Mouse (Mus musculus) bone marrow macrophage, adult 2 months (primary cell): Measurements from ENCODE around the gene Jpt1. TPM values are rescaled to one million over a fixed set of nuclear protein-coding genes. Genes with fewer than 3 reads are reported as not detected.
"Not testable (repeated sequence)": the region's sequence is repeated elsewhere in the genome, so short reads cannot be mapped to it uniquely, and the experiment has no call there.

ENCODE experiments used
- H3K27ac ChIP-seq: 2 replicates; pipeline ENCODE4 v1.5.1; 2012; ENCODE audit warnings: low read depth, low read length; ENCODE audit not compliant: insufficient read depth
- H3K4me1 ChIP-seq: 2 replicates; pipeline ENCODE4 v1.6.1; 2012; ENCODE audit warnings: low read length; ENCODE audit not compliant: control insufficient read depth, insufficient read depth
- H3K4me3 ChIP-seq: 2 replicates; pipeline ENCODE4 v1.5.1; 2012; ENCODE audit warnings: mild to moderate bottlenecking, low read length, moderate library complexity; ENCODE audit not compliant: insufficient read depth
- CTCF ChIP-seq: IDR thresholded peaks from 2 replicates; pipeline ENCODE4 v1.5.1; 2012; ENCODE audit warnings: low read depth, mild to moderate bottlenecking, low read length, moderate library complexity
- POLR2A ChIP-seq: IDR thresholded peaks from 2 replicates; pipeline ENCODE4 v1.6.1; 2012; ENCODE audit warnings: mild to moderate bottlenecking, low read depth, low read length, borderline replicate concordance
- polyA plus RNA-seq: library from polyadenylated mRNA; stranded (reverse); fragments of >200 nt; gene quantifications from 2 replicates; pipeline ENCODE4 v1.2.4, GENCODE M21; 2012; ENCODE audit not compliant: missing spikeins, insufficient read depth, insufficient read length

Jpt1 gene
- polyA plus RNA-seq, 1 experiment = 168 TPM

DNA sequence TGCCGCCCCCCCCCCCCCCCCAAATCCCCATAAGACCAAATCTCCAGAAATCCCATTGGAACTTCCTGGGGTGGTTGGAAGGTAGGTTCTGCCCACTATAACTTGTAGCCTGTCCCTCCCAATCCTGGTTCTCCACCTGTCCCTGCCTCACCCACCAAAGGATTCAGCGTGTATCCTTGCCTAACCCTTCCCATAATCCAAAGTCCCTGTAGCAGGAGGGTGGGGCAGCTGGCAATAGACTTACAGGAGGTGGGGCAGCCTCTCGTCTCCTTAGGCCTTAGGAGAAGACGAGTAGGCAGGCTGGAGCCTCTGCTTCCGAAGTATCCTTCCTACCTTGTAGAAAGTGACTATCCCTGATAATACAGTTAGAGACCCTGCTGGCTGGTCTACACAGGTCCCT is 58.0 kb downstream of the Jpt1 start:
- Histone ChIP-seq H3K4me1 (no peaks in the 10 kb centered on the region), H3K27ac (no peak overlapping the region)
- TF ChIP-seq POLR2A (no peak), CTCF (no peak)

DNA sequence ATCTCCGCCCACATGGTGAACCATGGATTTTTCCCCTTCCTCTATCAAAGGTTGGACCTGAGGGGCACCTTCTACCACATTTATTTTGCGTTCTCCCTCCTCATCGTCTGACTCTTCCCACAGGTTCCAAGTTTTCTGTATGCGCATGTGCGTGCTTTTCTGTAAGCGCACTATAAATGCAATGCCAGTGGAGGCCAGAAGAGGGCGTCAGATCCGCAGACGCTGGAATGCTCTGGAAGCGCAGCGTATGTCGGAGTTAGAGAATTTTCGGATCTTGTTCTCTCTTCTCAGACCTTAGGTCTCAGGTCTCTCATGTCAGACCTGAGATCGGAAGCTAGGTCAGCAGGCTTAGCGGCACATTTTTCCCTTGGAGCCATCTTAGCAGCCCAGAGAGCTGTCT is 58.6 kb downstream of the Jpt1 start:
- TF ChIP-seq CTCF (no peak; the same call in 1 of the 2 replicates), POLR2A (no peak)
- Histone ChIP-seq H3K27ac (no peak overlapping the region), H3K4me1 (no peaks in the 10 kb centered on the region), H3K4me3 (no peak overlapping the region)

More for the DNA sequence above, 58.0 kb downstream of the Jpt1 start:
- no peak overlapping the region for H3K4me3 ChIP-seq

DNA sequence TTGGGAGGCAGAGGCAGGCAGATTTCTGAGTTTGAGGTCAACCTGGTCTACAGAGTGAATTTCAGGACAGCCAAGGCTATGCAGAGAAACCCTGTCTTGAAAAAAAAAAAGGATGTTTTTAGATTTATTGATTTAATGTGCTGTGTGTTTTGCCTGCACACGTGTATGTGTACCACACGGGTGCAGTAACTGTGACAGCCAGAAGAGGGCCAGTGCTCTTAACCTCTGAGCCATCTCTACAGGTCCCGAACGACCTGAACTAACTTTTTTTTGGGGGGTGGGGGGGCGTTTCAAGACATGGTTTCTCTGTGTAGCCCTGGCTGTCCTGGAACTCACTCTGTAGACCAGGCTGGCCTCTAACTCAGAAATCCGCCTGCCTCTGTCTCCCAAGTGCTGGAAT is 59.4 kb downstream of the Jpt1 start:
- not testable (repeated sequence) for H3K4me3 ChIP-seq, H3K27ac ChIP-seq, H3K4me1 ChIP-seq

DNA sequence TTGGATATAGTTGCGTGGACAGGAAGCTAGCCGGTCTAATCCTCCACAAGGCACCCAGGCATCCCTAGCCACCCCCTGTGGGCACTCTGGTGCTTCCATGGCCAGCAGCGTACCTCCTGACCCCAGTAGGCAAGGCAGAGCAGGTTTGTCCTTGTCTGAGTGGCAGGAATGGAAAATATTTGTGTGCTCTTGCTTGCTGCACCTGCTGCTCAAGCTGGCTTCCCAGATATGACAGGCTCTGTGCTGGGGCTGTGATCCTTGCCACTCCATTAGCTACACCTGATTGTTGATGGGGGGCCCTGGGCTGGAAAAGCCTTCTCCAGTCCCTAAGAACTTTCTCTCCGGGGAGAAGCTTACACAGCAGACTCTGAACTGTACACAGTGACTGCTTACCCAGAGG is 60.9 kb downstream of the Jpt1 start:
- Histone ChIP-seq H3K4me3 (no peak overlapping the region), H3K27ac (no peak overlapping the region), H3K4me1 (no peaks in the 10 kb centered on the region)
- TF ChIP-seq POLR2A (no peak), CTCF (no peak)

DNA sequence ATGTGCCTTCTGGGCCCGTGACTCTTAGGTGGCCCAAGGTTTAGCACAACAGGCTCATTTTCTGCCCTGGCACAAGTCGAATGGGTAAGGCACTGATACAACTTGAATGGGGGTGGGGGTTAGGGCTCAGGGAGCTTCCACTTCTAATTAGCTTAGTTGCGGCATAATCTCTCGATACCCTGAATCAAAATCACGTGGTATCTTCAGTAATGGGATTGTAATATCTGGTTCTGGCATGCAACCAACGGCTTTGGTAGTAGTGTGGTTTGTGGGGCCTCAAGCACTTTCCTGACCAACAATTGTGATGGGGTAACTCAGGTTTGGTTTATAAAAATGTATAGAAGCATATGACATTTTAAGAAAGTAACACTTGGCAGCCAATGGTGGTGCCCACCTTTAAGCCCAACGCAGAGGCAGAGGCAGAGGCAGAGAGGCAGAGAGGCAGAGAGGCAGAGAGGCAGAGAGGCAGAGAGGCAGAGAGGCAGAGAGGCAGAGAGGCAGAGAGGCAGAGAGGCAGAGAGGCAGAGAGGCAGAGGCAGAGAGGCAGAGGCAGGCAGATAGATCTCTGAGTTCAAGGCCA is 61.8 kb downstream of the Jpt1 start:
- no peaks in the 10 kb centered on the region for H3K4me1 ChIP-seq
- TF ChIP-seq CTCF = no peak
- TF ChIP-seq POLR2A = no peak
- no peak overlapping the region for H3K4me3 ChIP-seq
- H3K27ac ChIP-seq = no peak overlapping the region

DNA sequence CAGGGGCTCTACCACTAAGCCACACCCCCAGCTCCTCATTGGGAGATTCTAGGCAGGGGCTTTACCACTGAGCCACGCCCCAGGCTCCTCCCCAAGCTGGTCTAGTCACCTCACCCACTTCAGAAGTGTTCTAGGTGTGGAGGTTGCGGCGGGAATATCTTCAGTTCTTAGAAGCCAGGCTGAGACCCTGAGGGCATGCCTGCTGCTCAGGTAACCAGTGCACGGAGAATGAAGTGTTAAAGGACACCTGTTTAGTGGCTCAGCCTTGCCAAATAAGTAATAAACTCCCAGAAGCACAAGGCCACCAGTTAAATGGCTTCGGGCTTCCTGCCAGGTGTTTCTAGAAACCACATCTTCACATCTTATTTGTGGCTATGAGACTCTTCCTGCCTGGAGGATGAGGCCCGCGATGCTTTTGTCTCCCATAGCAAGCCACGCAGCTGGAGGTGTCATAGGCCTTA is 62.4 kb downstream of the Jpt1 start:
- H3K4me1 ChIP-seq = no peaks in the 10 kb centered on the region
- no peak overlapping the region for H3K4me3 ChIP-seq
- TF ChIP-seq CTCF (no peak), POLR2A (no peak)
- H3K27ac ChIP-seq = no peak overlapping the region

DNA sequence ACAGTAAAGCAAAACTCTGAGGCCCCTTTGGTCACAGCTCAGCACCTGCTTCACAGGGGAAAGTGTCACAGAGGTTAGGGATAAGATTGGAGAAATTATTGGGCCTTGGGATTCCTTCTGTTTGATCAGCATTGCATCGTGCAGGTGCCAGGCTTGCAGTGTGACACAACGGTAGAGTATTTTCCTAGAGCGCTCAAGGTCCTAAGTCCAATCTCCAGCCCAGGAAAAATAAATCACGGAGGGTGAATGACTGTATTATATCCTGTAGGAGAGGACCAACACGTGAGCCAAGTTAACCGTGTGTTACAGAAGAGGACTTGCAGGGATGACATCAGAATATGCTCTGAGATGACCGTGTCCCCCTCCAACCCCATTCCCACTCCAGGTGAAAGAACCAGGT is 64.0 kb downstream of the Jpt1 start:
- Histone ChIP-seq H3K4me1 (no peaks in the 10 kb centered on the region), H3K27ac (no peak overlapping the region), H3K4me3 (no peak overlapping the region)
- TF ChIP-seq POLR2A = no peak
- no peak for TF ChIP-seq CTCF

DNA sequence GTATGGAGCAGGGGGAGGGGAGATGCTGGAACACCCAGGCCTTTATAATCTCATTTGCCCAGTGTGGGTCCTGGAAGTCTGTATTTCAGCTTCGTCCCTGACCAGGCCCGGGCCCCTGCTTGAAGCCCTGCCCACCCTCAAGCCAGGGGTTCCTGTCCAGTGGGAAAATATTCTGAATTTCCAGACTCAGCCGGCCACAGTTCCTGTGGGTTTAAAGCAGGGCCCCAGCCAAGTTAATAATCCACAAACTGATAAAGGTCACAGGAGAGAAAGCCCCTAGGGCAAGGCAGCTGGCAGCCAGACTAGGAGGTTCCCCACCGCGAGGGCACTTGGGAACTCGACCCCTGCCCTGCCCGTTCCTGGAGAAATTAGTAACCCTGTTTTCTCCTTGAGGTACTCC is 65.2 kb downstream of the Jpt1 start:
- no peak overlapping the region for H3K4me3 ChIP-seq
- TF ChIP-seq CTCF = no peak
- no peak for TF ChIP-seq POLR2A
- H3K27ac ChIP-seq = no peak overlapping the region
- no peaks in the 10 kb centered on the region for H3K4me1 ChIP-seq

DNA sequence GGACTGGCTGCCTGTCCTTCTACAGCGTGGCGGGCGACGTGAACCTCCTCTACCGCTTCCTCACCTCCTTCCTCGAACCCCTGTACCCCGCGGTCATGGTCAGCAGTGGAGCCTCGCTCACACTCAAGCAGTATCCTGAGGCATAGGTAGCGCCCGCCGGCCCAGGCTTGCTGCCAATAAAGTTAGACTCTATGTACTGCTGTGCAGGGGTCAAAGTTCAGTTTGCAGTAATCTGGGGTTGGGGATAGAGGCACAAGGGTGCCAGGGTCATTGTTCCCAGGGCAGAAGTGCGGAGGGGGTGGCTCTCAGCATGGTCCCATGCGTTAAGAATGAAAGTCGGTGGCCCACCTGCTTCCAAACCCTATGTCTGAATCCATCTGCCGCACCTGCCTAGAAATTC is 66.1 kb downstream of the Jpt1 start:
- Histone ChIP-seq H3K4me3 (no peak overlapping the region), H3K27ac (no peak overlapping the region), H3K4me1 (no peaks in the 10 kb centered on the region)
- TF ChIP-seq CTCF = no peak
- no peak for TF ChIP-seq POLR2A

Other genes starting within 250 kb of the Jpt1 start
- not detected in 2 replicates for gene Grin2c, start 247.1 kb downstream of the Jpt1 start, polyA plus RNA-seq
- gene Fdxr, start 237.3 kb downstream of the Jpt1 start, polyA plus RNA-seq = 7.8 and 9.6 TPM in 2 replicates
- 1.5 and 1.9 TPM in 2 replicates for gene Fads6, start 216.7 kb downstream of the Jpt1 start, polyA plus RNA-seq
- gene Otop2, start 207.2 kb downstream of the Jpt1 start, polyA plus RNA-seq = not detected in 2 replicates
- gene Ush1g, start 192.3 kb downstream of the Jpt1 start, polyA plus RNA-seq = not detected in 2 replicates
- not detected in 2 replicates for gene Otop3, start 179.7 kb downstream of the Jpt1 start, polyA plus RNA-seq
- gene Hid1, start 146.6 kb downstream of the Jpt1 start, polyA plus RNA-seq = 0.78 TPM in 1 of 2 replicates, not detected in the other
- gene Cdr2l, start 132.5 kb downstream of the Jpt1 start, polyA plus RNA-seq = 0.15 and 0.64 TPM in 2 replicates
- 38.2 and 49.0 TPM in 2 replicates for gene Mrpl58, start 110.6 kb downstream of the Jpt1 start, polyA plus RNA-seq
- 393 and 435 TPM in 2 replicates for gene Atp5h, start 94.4 kb downstream of the Jpt1 start, polyA plus RNA-seq
- gene Kctd2, start 94.3 kb downstream of the Jpt1 start, polyA plus RNA-seq = 27.0 and 28.0 TPM in 2 replicates
- gene Trim80, start 73.8 kb downstream of the Jpt1 start, polyA plus RNA-seq = not detected in 2 replicates
- gene Slc16a5, start 51.9 kb downstream of the Jpt1 start, polyA plus RNA-seq = not detected in 2 replicates
- gene Armc7, start 38.7 kb downstream of the Jpt1 start, polyA plus RNA-seq = 31.1 and 35.2 TPM in 2 replicates
- gene Nt5c, start 22.5 kb downstream of the Jpt1 start, polyA plus RNA-seq = 66.3 and 79.3 TPM in 2 replicates
- 303 and 332 TPM in 2 replicates for gene Sumo2, start 21.9 kb upstream of the Jpt1 start, polyA plus RNA-seq
- gene Nup85, start 50.0 kb upstream of the Jpt1 start, polyA plus RNA-seq = 32.3 and 34.6 TPM in 2 replicates
- 33.1 and 36.9 TPM in 2 replicates for gene Mrps7, start 89.5 kb upstream of the Jpt1 start, polyA plus RNA-seq
- 60.1 and 81.9 TPM in 2 replicates for gene Gga3, start 89.7 kb upstream of the Jpt1 start, polyA plus RNA-seq
- gene Mif4gd, start 98.6 kb upstream of the Jpt1 start, polyA plus RNA-seq = 90.6 and 96.3 TPM in 2 replicates
- 27.0 and 37.0 TPM in 2 replicates for gene Slc25a19, start 113.9 kb upstream of the Jpt1 start, polyA plus RNA-seq
- gene Grb2, start 194.2 kb upstream of the Jpt1 start, polyA plus RNA-seq = 251 and 274 TPM in 2 replicates